Mouse (Mus musculus) stomach, embryonic 16.5 days (tissue): ENCODE results near the gene Suz12. TPM values are rescaled to one million over a fixed set of nuclear protein-coding genes. Genes with fewer than 3 reads are reported as not detected.

Source experiments
- ATAC-seq: fragments of 200-750 bp; cut with Nextera tagmentation; 2 replicates; pipeline ENCODE4 v1.8.0; 2017; ENCODE audit warnings: moderate number of reproducible peaks, moderate TSS enrichment; ENCODE audit not compliant: insufficient read depth, low FRiP score
- H3K27ac ChIP-seq: fragments of 300-500 bp; sonication (generic); 2 replicates; pipeline ENCODE4 v1.5.1; 2014; ENCODE audit warnings: low read length
- H3K27me3 ChIP-seq: fragments of 300-500 bp; sonication (generic); 2 replicates; pipeline ENCODE4 v1.6.1; 2014; ENCODE audit warnings: low read length, control low read depth, mixed read lengths; ENCODE audit not compliant: control insufficient read depth, insufficient read depth
- H3K36me3 ChIP-seq: fragments of 300-500 bp; sonication (generic); 2 replicates; pipeline ENCODE4 v1.6.1; 2014; ENCODE audit warnings: low read length; ENCODE audit not compliant: control insufficient read depth, insufficient read depth
- H3K4me1 ChIP-seq: fragments of 300-500 bp; sonication (generic); 2 replicates; pipeline ENCODE4 v1.6.1; 2014; ENCODE audit warnings: low read length, control low read depth, mixed read lengths; ENCODE audit not compliant: control insufficient read depth, insufficient read depth
- H3K4me2 ChIP-seq: fragments of 300-500 bp; sonication (generic); 2 replicates; pipeline ENCODE4 v1.6.1; 2014; ENCODE audit warnings: low read depth, low read length, mixed read lengths
- H3K4me3 ChIP-seq: fragments of 300-500 bp; sonication (generic); replicated peaks from 2 replicates; pipeline ENCODE4 v1.5.1; 2014; ENCODE audit warnings: mild to moderate bottlenecking, low read length
- H3K9ac ChIP-seq: fragments of 300-500 bp; sonication (generic); 2 replicates; pipeline ENCODE4 v1.6.1; 2014; ENCODE audit warnings: low read length
- H3K9me3 ChIP-seq: fragments of 300-500 bp; sonication (generic); replicated peaks from 2 replicates; pipeline ENCODE4 v1.6.1; 2016; ENCODE audit warnings: low read length, control low read depth; ENCODE audit not compliant: control insufficient read depth
- WGBS: fragments of 180-500 bp; shearing (Covaris S2); extraction: QIAGEN DNeasy Blood & Tissue Kit; methylation state at CpG from one replicate; pipeline ENCODE4 v1.1.7; 2014; 5-methylcytosine and 5-hydroxymethylcytosine counted together
- polyA plus RNA-seq: library from polyadenylated mRNA; unstranded; fragments of >200 nt; fragmentation: Nextera tagmentation; extraction: Ambion mirVana; gene quantifications from 2 replicates; pipeline ENCODE4 v1.2.1, GENCODE M21; 2015

Suz12 gene
- polyA plus RNA-seq, 1 experiment from 2014 or later: 17.8 TPM

- Histone ChIP-seq H3K4me2 (no peak overlapping the region), H3K27ac (no peak overlapping the region), H3K9me3 (no peaks in the 10 kb centered on the region), H3K36me3 (no peaks in the 10 kb centered on the region), H3K27me3 (no peaks in the 10 kb centered on the region), H3K4me3 (no peak overlapping the region), H3K9ac (no peak overlapping the region), H3K4me1 (peaks cover 14% of the 10 kb centered on the region; the same call in 1 of the 2 replicates)
- no peak for ATAC-seq
- 75% methylated on average over 13 of the region's 14 CpGs for WGBS
Observed at GRCm38 (mm10) chr11:80077784-80078545, 85.1 kb downstream of the Suz12 start.

DNA sequence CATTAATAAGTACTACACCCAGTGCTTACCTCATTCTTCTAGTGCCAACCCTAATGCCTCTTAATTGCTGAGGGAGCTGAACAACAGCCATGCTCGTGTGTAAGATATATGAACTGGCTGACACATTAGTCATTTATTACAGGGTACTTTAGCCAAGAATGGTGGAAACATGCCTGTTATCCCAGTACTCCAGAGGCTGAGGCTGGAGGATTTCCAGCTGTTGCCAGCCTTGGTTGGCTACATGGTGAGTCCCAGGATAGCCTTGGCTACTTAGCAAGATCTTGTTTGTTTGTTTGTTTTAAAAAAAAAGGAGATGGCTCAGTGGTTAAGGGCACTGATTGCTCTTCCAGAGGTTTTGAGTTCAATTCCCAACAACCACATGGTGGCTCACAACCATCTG is 85.9 kb downstream of the Suz12 start:
- Histone ChIP-seq H3K4me1 (peaks cover 14% of the 10 kb centered on the region; the same call in 1 of the 2 replicates), H3K9me3 (no peaks in the 10 kb centered on the region), H3K4me3 (no peak overlapping the region), H3K36me3 (no peaks in the 10 kb centered on the region), H3K4me2 (no peak overlapping the region), H3K27me3 (no peaks in the 10 kb centered on the region), H3K9ac (no peak overlapping the region), H3K27ac (no peak overlapping the region)
- no peak for ATAC-seq
- 18% methylated on average over 1 of the region's 1 CpGs for WGBS

DNA sequence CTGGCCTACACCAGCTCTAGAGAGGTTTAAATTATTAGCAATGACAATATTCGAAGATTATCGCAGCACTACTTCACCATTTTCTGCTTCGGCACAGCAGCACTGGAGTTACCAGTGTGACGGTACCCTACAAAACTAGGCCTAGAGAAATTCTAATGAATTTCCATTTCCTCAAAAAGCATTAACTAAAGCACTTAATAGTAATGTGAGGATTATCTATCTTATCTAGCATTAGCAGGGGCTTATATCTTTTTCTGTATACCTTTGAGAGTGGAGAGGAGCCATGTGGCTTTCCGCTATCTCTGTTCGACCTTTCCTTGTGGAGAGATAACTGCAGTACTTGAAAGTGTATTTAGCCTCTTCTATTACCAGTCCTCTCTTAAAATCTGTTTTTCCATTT is 86.8 kb downstream of the Suz12 start:
- Histone ChIP-seq H3K9me3 (no peaks in the 10 kb centered on the region), H3K4me2 (peak overlapping the region; percentile 66), H3K27ac (no peak overlapping the region), H3K4me3 (peak overlapping the region; percentile 94), H3K4me1 (peaks cover 14% of the 10 kb centered on the region; the same call in 1 of the 2 replicates), H3K36me3 (no peaks in the 10 kb centered on the region), H3K9ac (peak overlapping the region; percentile 98), H3K27me3 (no peaks in the 10 kb centered on the region)
- ATAC-seq: no peak
- 61% methylated on average over 6 of the region's 6 CpGs for WGBS

DNA sequence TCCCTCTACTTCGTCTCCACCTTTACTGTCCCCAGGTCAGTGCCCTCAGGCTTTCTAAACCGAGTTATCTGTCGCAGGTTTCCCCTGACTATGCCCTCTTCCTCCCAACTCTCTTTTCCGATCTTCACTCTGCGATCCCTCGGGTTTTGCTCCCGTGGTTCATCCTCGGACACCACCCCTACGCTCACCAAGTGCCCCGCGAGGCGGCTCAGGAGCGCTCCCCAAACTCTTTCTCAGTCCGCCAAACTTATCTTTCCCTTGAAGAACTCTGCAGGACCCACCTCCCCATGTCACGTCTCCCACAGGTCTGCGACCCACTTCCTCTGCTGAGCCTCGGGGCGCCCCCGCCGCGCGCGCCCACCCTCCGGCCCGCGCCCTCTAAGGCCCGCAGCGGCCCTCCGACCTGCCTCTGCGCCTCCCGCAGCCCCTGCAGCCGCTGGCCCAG is 87.5 kb downstream of the Suz12 start:
- peak overlapping the region; percentile 94 for H3K4me3 ChIP-seq
- H3K4me1 ChIP-seq: peaks cover 14% of the 10 kb centered on the region; the same call in 1 of the 2 replicates
- ATAC-seq: peak; percentile 31
- H3K36me3 ChIP-seq: no peaks in the 10 kb centered on the region
- H3K9ac ChIP-seq: peak overlapping the region; percentile 98
- H3K4me2 ChIP-seq: peak overlapping the region; percentile 66
- H3K27ac ChIP-seq: peak overlapping the region; percentile 96
- no peaks in the 10 kb centered on the region for H3K9me3 ChIP-seq
- H3K27me3 ChIP-seq: no peaks in the 10 kb centered on the region
- WGBS: under 1% methylated on average over 30 of the region's 32 CpGs

GRCm38 (mm10) chr11:80080826-80081728 is 88.2 kb downstream of the Suz12 start, which contains the start of gene Crlf3:
Crlf3 (minus strand) TSS chr11:80080991.
- peak within 1 kb of the TSS; percentile 98 for H3K9ac ChIP-seq
- H3K4me1 ChIP-seq: peaks cover 14% of the 10 kb centered on the region; the same call in 1 of the 2 replicates
- peak within 1 kb of the TSS; percentile 94 for H3K4me3 ChIP-seq
- H3K4me2 ChIP-seq: peak within 1 kb of the TSS; percentile 66
- H3K27me3 ChIP-seq: no peaks in the 10 kb centered on the region
- WGBS: 2% methylated on average over 55 of the region's 55 CpGs
- peak; percentile 96 for ATAC-seq
- no peaks in the 10 kb centered on the region for H3K9me3 ChIP-seq
- peak within 1 kb of the TSS; percentile 96 for H3K27ac ChIP-seq
- no peaks in the 10 kb centered on the region for H3K36me3 ChIP-seq

DNA sequence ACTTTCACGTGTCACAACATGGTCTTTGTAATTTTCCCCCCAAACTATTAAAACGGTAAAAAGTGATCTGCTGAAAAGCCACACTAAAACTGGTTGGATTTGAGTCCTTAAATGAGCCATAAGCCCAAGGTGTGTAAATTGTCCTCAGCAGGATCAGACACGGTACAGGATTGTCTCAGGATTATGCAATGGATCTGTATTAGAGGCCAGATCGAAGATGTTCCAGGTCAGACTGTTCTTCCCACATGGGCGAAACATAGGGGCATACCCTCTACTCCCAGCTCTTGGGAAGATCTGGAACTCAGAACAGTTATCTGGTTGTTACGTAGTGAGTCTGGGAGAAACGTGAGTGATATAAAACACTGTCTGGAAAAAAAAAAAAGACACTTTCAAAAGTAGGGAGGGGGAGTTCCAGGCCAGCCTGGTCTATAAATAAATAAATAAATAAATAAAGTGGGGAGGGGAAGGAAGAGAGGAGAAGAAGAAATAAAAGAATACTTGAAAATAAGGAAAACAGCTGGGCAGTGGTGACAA is 88.9 kb downstream of the Suz12 start:
- WGBS: 71% methylated on average over 7 of the region's 7 CpGs
- H3K4me2 ChIP-seq: peak overlapping the region; percentile 66; the same call in 1 of the 2 replicates
- H3K4me1 ChIP-seq: peaks cover 14% of the 10 kb centered on the region; the same call in 1 of the 2 replicates
- H3K36me3 ChIP-seq: no peaks in the 10 kb centered on the region
- no peaks in the 10 kb centered on the region for H3K27me3 ChIP-seq
- ATAC-seq: no peak
- no peak overlapping the region for H3K9ac ChIP-seq
- peak overlapping the region; percentile 96 for H3K27ac ChIP-seq
- no peaks in the 10 kb centered on the region for H3K9me3 ChIP-seq
- no peak overlapping the region for H3K4me3 ChIP-seq

Other genes starting within 250 kb of the Suz12 start
- gene Utp6, start 30.7 kb upstream of the Suz12 start, polyA plus RNA-seq: 40.2 and 50.4 TPM in 2 replicates
- gene Crlf3, start 87.9 kb downstream of the Suz12 start, polyA plus RNA-seq: 22.4 and 28.7 TPM in 2 replicates
- 6.8 and 9.0 TPM in 2 replicates for gene Atad5, start 96.3 kb downstream of the Suz12 start, polyA plus RNA-seq
- 22.6 and 23.0 TPM in 2 replicates for gene Tefm, start 149.1 kb downstream of the Suz12 start, polyA plus RNA-seq
- 4.4 and 5.6 TPM in 2 replicates for gene Adap2, start 161.0 kb downstream of the Suz12 start, polyA plus RNA-seq
- 11.6 and 13.3 TPM in 2 replicates for gene Rnf135, start 190.7 kb downstream of the Suz12 start, polyA plus RNA-seq
- 43.8 and 48.3 TPM in 2 replicates for gene Rhot1, start 215.9 kb downstream of the Suz12 start, polyA plus RNA-seq